Mouse (Mus musculus): ENCODE data around the gene Sfrp4.
"Not testable (repeated sequence)": the region's sequence is repeated elsewhere in the genome, so short reads cannot be mapped to it uniquely, and the experiment has no call there.

Sfrp4 gene

GRCm38 (mm10) chr13:19622573-19623227, at the start of gene Sfrp4:
Gene Sfrp4 (plus strand): TSS chr13:19623104.
- peak; percentile 57 for DNase-seq

DNA sequence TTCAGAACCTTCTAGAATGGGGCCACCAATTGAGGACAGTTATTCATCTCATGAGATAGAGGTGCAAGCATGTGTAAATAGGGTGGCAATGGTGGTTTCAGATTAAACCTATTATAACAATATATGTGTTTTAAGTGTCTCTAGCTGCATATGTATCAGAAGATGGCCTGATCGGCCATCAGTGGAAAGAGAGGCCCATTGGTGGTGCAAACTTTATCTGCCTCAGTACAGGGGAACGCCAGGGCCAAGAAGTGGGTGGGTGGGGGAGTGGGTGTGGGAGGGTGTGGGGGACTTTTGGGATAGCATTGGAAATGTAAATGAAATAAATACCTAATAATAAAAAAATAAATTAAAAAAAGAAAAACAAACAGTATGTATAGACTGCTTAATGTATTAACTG, 48.2 kb upstream of the Sfrp4 start:
- DNase-seq = not testable (repeated sequence)

DNA sequence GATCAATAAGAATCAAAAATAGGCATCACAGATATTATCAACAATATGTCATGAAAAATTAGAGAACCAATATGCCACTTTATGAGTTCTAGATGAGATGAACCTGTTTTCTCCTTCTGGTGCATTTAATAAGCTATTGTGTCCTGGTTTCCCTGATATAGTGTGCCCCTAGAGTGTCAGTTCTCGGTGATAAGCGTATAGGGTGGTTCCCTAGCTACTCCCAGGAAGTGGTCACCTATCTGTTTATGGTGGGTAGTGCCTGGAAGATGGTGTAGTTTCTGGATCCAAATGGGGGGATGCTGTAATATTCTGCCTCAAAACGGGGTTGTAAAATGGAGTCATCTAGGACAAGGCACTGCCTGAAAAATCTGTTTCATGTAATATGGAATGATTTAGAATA, 47.0 kb upstream of the Sfrp4 start:
- DNase-seq = no peak

DNA sequence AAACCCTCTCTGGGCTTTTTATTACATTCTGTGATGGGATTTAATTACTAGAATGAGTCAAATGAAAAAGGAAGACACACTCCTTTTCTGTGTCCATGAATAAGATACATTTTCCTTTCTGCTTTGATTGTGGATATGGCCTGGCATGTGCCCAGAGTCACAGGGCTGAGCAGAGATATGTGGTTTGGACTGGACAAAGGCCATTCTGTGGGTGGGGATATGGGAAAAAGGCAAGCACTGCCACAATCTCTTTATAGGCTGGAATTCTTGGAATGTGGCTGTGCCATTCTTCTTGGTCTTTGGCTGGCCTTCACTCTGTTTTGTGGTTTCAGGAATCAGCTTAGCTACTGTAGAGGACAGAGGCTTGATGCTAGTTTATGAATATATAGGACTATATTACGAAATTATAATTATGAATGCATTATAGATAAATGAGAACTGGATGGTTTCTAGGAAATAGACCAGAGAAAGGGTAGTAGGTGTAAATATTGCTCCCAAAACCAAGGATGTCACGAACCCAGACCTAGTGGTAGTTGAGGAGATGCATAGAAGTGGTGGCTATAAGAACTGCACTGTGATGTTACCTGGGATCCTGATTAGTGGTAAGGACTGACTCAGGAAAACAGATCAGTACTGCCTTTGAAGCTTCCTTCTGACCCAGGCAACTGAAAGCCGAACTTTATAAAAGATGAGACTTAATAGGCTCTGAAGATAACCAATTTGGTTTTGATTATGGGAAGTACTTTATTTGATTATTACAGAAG, 31.7 kb upstream of the Sfrp4 start:
- DNase-seq = no peak

DNA sequence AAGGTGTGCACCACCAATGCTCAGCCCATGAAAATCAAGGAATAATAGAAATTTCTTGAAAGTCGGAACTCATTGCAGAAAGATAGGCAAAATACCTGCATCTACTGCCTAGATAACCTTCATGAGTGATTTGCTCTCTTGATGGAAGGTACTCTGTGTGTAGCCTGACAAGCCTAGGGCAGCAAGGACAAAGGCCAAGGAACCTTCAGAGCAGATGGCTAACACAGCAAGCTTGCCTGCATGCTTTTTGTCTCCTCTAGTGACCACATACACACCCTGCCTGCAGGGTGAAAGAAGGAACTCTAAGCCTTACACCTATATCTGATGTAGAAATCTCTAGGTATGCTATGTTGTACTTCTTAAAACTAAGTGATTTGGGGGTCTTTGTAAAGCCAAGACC, 27.8 kb upstream of the Sfrp4 start:
- peak; percentile 36 for DNase-seq

- no peak for DNase-seq
Measured at GRCm38 (mm10) chr13:19599242-19599641, 23.7 kb upstream of the Sfrp4 start.

DNA sequence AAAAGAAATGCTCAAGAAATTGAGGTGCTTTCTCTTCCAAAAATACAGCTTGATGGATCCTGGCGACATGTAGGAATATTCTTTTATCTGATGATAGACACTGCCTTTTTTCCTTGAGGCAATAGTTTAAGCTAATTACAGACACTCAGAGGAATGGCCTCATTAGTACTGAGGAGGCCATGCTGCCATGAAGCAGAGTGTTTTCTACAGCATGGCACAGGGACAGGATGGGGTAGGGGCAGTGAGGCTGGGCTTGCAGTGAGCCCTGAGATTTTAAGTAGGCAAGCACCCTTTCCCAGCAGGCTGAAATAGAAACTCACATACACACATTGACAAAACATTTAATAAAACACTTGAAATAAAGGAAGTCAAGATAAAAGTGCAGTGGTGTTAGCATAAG, 20.4 kb upstream of the Sfrp4 start:
- no peak for DNase-seq

DNA sequence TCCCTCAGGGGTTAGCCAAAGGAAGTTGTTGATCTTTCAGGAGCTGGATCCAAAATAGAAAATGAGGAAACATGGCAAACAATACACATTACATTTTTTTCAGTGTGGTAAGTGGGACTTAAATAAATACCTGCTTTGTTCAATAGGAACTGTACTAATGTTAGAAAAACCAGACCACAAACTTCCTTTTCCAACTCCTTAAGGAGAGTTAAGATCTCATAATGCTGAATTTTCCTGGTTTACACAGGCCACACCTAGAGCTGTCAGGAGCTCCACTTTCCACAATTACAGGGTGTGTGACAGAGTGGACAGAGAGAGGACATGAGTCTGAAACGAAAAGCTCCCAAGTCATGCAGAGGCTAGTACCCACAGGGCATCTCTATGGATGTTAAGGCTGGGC, 19.2 kb upstream of the Sfrp4 start:
- no peak for DNase-seq

DNA sequence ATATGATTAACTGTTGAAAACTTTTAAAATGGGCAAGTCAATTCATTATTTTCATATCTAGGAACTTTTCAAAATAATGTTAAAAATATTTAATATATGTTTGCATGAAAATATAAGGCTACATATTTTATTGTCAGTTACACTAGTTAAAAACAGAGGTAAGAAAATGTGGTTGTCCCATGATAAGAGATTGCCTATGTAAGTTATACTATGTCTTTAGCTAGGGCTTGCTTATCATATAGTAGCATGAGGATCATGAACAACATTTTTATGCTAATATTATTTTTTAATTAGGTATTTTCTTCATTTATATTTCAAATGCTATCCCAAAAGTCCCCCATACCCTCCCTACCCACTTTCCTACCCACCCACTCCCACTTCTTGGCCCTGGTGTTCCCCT, 18.0 kb upstream of the Sfrp4 start:
- no peak for DNase-seq

DNA sequence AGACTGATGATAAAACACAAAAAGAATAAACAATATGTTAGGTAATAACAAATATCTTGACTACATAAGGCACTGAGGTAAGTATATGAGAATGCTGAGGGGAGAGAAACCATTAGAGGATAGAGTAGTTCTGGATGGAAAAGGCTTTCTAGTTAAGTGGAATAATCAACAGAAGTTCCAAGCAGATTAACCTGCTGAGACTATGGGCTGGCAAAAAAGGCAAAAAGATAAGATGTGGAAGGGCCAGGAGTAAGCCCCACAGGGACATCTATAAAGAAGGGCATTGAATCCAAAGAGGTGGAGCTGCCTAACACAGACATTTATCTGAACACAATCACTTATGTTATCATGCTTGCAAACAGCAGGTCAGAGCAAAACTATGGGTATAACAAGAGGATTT, 14.8 kb upstream of the Sfrp4 start:
- no peak for DNase-seq

- no peak for DNase-seq
Measured at GRCm38 (mm10) chr13:19612348-19612747, 10.6 kb upstream of the Sfrp4 start.

DNA sequence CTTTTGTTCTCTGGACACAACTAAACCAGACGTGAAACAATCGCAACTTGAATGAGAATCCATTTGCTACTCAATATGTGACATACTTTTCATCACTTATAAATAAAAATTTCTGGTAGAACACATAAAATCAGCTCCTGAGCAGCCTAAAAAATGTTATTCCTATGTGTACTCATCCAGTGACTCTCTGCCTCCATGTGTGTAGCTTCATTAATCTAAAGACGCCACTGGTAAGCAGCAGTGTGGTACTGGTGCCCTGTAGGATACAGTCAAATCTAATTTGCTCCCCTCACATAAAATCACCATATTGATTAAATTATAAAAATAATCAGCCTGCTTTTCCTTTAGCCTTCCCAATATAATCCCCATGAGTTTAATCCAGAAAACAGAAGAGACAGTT, 9.9 kb upstream of the Sfrp4 start:
- no peak for DNase-seq

DNA sequence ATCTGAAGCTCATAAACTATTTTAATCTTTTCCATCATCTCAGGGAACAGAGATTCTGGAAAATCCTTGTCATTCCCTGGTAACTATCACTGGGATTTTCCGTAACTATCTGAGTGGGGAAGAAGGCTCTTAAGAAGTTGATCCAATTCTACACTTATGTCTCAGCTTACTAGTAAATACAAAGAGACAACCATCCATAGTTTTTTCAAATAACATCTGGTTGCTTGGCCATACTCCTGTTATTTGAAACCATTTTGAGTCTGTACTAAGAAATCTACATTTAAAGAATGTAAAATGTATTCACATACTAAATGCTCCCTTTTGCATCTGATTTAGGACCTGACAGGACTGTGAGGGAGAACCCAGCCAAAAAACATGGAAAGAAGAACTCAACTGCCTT, 9.5 kb upstream of the Sfrp4 start:
- DNase-seq = no peak

GRCm38 (mm10) chr13:19614311-19614710, 8.6 kb upstream of the Sfrp4 start:
- DNase-seq = no peak

DNA sequence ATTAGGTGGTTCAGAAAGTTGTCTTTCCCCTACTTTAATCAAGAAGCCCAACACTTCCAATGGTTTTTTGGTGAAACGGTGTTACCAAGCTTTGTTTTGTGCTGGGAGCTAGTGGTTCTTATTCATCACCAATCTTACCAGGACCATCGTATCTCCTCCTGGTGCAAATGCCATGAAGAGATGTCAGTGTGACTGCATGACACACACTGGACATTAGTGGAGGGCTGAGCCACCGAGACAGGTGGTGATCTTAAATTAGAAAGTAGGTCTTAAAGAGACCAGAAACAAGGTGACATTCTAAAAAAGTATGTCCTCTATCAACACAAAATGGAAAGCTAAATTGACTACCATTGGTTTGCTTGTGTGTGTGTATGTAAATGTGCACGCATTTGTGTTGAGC, 4.8 kb upstream of the Sfrp4 start:
- peak; percentile 49 for DNase-seq

DNA sequence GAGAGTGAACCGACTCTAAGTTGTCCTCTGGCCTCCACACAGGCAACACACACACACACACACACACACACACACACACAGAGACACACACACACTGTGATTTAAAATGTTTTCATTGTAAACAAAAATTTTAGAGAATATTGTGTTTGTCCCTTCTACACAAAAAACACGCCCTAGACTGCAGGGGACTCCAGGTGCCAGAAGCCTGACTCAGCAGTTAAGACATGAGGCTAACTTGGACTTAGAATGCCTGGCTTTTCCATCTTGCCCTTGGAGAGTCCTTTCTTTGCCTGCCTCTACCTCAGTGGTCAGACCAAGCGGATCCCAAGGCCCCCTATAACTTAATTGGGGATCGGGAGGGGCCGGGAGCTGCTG, 4.1 kb upstream of the Sfrp4 start:
- DNase-seq = no peak

DNA sequence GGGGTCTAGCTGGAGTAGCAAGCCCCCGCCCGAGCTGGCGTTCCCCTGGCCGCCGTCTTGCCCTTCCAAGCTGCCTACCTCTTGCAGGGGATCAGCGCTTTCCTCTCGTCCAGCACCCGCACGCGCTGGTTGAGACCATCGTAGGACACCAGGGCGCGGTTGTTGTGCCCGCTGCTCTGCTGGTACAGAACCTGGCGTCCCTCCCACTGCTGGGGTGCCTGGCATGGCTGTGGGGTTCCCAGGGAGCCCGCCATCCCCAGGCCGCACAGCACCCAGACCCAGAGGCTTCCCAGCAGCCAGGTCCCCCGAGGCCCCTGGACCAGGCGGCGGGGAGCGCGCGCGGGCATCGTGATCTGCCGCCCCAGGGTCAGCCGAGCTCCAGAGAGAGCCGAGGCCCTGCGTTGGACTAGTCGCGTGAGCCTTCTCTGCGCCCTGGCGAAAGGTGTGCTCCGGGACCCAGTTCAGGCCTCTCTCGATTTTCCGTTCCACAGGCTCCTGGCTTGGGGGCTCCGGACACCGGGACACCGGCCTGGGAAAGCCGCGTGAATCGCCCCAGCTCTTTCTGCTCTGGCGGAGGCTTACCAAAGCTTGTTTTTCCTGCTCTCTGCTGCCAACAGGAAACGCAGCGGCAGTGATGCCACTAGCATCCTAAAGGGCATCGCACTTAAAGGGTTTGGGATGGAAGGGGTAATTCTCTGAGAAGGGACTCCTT, 3.5 kb upstream of the Sfrp4 start, which contains the start of gene Epdr1:
Epdr1 (minus strand) TSS at position 712 of the 712 bp plus-strand sequence.
- DNase-seq = peak; percentile 86

DNA sequence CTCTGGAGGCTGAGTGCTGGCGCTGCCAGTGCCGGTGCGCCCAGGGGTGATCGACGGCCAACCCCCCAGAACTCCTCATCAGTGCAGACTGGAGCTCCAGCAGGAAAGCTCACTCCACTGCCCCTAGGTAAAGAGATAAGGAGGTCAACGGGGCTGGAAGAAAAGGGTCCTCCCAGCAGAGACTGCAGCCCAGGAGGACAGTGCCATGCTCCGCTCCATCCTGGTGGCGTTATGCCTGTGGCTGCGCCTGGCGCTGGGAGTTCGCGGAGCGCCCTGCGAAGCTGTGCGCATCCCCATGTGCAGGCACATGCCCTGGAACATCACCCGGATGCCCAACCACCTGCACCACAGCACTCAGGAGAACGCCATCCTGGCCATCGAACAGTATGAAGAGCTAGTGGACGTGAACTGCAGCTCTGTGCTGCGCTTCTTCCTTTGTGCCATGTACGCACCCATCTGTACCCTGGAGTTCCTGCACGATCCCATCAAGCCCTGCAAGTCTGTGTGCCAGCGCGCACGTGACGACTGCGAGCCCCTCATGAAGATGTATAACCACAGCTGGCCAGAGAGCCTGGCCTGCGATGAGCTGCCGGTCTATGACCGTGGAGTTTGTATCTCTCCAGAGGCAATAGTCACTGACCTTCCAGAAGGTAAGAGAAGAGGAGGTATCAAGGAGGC, 463 bp downstream of the Sfrp4 start:
- peak; percentile 28 for DNase-seq

DNA sequence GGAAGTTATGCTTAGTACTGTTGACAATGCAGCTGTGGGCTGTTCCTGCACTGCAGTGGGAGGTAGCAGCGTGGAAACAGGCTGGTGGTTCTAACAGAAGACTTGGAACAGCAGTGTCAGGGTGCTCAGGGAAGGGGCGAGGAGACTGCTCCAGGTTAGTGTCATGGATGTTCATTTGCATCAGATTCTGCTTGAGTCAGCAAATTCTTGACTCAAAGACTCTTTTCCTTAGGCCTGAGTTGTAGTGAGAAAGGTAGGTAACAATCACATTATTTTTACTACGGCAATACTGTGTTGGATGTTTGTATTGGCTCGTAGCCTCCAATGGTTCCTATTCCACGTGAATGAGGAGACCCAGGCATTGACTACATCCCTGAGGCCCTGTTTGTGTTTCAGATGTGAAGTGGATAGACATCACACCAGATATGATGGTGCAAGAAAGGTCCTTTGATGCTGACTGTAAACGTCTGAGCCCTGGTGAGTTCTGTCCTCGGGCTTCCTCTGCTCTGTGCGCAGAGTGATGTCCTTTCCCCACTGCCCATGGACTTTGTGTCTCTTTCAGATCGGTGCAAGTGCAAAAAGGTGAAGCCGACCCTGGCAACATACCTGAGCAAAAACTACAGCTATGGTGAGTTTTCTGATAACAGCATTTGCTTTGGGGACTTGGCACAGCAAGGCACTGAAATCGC, 1.9 kb downstream of the Sfrp4 start:
- no peak for DNase-seq

- no peak for DNase-seq
Measured at GRCm38 (mm10) chr13:19626473-19626872, 3.6 kb downstream of the Sfrp4 start.

- no peak for DNase-seq
Measured at GRCm38 (mm10) chr13:19630768-19631709, 8.1 kb downstream of the Sfrp4 start.

GRCm38 (mm10) chr13:19636131-19636530, 13.2 kb downstream of the Sfrp4 start:
- no peak for DNase-seq

Measured in cerebellum, adult 9-11 months (tissue).